Mouse (Mus musculus): ENCODE measurements around the gene Atrnl1.

The Atrnl1 gene

DNA sequence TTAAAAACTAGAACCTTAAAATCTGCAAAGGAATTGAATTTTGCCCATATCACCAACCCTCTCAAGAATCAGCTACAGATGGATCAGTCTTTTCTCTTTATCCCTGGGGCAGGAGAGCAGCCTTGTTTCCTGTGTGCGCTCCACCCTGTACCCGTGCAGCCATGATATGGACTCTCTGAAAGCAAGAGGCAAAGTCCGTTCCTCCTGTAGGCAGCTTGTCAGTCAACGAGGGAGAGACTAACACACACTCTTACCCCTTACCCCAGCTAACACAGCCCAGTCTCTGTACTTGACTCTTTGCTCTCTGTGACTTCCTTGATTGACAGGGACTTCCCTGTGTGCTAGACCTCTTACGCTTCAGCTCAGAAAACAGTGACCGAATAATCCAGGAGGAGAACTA lies 333.8 kb downstream of the Atrnl1 start:
- TF ChIP-seq GATA4 (IDR thresholded peaks at IDR 0.05; ENCODE audit: insufficient replicate concordance, low read length), result no peak

DNA sequence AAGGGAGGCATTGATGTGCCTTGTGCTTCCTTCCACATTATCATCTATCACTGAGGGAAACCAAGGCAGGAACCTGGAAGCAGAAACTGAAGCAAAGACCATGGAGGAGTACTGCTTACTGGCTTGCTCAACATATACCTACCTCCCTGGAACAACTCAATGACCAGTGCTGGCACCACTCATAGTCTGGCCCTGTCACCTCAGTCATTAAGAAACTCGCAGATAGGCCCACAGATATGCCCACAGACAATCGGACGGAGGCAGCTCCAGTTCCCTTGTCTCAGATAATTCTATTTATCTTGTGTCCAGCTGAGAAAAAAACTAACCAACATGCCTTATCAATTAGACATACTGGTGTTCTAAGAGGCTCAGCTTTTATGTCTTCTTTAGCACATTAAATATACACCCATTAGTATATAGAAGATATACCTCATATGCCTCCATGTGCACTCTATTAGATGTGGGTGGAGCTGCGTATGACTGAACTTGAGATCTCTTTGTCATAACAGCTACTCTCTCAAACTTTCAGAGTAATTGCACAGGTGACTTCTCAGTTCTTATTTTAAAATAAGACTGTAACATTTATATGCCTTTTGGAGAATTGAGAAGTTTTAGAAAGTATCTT lies 334.9 kb downstream of the Atrnl1 start:
- no peak for TF ChIP-seq GATA4 (IDR thresholded peaks at IDR 0.05; ENCODE audit: insufficient replicate concordance, low read length)

DNA sequence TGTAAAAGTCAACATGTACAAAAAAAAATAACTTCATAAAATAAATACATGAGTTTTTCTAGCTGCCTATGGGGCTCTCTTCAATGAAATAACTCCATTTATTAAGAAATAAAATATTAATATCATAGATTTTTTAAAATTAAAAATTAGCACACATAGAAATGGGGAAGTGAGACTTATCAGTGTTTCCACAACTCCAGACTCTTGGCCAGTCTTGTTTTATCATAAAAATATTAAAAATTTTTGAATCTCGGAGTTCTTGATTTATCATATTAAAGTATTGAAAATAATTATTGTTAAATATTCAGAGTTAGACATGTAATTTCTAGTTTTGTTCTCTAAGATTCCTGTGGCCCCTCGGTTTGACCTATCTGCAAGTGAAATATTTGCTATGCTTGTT lies 337.7 kb downstream of the Atrnl1 start:
- no peak for TF ChIP-seq GATA4 (IDR thresholded peaks at IDR 0.05; ENCODE audit: insufficient replicate concordance, low read length)

DNA sequence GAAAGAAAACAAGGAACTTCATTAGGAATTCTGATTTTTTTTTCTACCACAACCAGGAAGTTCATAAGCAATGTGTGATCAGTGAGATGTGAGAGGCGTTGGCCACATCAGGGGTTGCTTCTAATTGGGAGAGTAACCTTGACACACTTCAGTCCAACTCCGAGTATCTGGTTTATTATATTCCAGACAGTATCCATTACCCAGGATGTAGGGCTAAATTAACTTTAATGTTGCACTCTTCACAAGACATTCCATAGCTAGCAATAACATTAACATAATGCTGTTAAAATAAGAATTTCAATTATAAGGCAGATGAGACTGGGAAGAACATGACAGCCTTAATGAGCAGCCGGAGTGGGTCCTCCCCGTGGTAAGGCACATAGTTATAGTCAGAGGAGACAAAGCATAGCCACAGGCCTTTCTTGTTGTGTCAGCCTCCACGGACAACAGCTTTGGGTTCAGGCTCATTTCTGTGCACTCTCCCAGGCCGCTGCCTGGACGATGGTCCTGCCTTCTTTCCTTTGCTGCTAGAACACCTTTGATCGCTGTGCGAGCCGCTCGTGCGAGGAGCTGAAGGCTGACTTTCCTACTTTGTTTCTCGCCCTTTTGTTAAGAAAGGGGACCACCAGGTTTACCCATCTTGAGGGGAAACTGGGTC lies 338.6 kb downstream of the Atrnl1 start:
- no peak for TF ChIP-seq GATA4 (IDR thresholded peaks at IDR 0.05; ENCODE audit: insufficient replicate concordance, low read length)

DNA sequence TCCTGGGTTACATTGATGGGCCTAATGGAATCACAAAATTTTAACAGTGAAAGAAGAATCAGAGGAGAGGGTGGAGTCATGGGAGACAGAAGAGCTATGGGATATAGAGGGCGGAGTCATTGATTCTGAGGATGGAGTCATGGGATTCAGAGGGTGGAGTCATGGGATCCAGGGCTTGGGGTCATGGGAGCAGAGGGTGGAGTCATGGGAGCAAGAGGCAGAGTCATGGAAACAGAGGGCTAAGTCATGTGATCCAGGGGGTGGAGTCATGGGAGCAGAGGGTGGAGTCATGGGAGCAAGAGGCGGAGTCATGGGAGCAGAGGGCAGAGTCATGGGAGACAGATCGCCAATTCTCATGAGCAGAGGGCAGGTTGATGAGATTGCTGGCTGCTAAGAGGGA lies 343.3 kb downstream of the Atrnl1 start:
- no peak for TF ChIP-seq GATA4 (IDR thresholded peaks at IDR 0.05; ENCODE audit: insufficient replicate concordance, low read length)

DNA sequence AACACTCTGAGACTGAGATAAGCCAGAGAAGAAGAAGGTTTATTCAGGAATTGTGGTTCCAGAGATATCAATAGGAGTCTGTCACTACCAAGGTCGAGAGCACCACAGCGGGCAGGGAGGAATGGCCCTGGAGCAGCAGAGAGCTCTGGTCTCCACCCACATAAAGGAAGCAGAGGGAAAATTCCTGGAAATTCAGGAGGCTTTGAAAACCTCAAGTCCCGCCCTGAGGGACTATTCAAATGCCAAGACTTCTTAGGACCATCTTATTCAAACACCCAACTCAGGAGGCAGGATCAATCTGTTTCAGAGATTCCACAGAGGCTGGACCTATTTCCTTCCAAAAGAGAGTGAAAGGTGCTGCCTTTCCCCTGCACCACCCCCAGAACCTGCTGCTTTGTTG lies 345.6 kb downstream of the Atrnl1 start:
- no peak for TF ChIP-seq GATA4 (IDR thresholded peaks at IDR 0.05; ENCODE audit: insufficient replicate concordance, low read length)

DNA sequence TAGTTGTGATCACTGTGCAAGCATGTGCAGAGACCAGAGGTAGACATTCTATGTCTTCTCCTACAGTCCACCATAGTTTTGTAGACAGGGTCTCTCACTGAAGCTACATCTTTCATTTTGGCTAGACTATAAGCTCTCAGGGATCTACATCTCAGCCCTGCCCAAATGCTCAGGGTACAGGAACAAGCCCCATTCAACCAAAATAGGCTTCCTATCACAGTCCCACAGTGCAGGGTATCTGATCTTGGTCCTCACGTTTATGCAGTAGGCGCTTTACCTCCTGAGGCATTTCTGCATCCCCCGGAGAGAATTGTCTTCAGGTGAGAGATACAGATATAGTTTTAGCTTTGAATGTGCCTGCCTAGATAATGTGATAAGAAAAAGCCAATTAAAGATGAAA lies 346.5 kb downstream of the Atrnl1 start:
- TF ChIP-seq GATA4 (IDR thresholded peaks at IDR 0.05; ENCODE audit: insufficient replicate concordance, low read length), result no peak

DNA sequence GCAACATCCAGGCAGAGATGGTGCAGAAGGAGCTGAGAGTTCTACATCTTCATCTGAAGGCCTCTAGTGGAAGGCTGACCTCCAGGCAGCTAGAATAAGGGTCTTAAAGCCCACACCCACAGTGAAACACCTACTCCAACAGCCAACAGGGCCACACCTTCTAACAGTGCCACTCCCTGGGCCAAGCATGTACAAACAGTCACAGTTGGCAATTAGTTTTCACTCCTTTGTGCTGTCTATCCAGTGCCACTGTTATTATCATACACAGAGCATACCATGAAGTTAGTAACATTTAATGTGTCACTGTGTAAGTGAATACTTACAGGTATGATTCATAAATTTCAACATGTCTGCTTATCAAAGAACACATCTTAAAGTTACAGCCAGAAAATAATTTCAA lies 347.3 kb downstream of the Atrnl1 start:
- no peak for TF ChIP-seq GATA4 (IDR thresholded peaks at IDR 0.05; ENCODE audit: insufficient replicate concordance, low read length)

DNA sequence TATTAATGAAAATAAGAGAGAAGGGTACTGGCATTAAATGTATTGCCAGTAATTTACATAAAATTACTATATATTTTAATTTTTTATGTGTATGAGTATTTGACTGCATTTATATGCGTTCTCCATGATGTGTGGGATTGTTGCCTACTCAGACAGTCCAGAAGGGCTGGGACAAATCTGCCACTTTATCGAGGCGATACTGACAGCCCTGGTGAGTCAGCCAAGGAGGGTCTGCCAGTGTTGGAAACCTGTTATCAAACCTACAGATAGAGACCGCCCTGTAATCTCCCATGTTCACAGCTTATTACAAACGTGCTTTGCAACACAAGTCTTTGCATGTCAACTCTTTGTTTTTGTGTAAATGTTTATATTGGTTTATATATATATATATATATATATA lies 347.9 kb downstream of the Atrnl1 start:
- no peak for TF ChIP-seq GATA4 (IDR thresholded peaks at IDR 0.05; ENCODE audit: insufficient replicate concordance, low read length)

DNA sequence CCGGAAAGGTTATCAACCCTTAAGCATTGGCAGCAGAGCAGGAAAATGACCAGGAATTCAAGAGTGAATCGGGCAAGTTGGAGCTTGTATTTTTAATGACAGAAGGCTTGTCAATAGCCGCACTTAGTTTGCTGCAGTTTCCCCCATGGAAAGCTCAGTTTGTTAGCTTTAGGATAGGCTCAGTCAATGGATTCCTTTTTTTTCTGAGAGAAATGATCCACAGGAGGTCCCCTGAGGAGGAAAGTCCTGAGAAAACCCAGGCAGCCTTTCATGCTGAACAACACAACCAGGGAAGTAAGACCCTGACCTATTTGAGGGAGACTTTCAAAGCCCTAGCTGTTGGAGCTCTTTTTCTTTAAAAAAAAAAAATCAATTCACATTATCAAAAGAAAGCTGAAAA lies 350.5 kb downstream of the Atrnl1 start:
- no peak for TF ChIP-seq GATA4 (IDR thresholded peaks at IDR 0.05; ENCODE audit: insufficient replicate concordance, low read length)

DNA sequence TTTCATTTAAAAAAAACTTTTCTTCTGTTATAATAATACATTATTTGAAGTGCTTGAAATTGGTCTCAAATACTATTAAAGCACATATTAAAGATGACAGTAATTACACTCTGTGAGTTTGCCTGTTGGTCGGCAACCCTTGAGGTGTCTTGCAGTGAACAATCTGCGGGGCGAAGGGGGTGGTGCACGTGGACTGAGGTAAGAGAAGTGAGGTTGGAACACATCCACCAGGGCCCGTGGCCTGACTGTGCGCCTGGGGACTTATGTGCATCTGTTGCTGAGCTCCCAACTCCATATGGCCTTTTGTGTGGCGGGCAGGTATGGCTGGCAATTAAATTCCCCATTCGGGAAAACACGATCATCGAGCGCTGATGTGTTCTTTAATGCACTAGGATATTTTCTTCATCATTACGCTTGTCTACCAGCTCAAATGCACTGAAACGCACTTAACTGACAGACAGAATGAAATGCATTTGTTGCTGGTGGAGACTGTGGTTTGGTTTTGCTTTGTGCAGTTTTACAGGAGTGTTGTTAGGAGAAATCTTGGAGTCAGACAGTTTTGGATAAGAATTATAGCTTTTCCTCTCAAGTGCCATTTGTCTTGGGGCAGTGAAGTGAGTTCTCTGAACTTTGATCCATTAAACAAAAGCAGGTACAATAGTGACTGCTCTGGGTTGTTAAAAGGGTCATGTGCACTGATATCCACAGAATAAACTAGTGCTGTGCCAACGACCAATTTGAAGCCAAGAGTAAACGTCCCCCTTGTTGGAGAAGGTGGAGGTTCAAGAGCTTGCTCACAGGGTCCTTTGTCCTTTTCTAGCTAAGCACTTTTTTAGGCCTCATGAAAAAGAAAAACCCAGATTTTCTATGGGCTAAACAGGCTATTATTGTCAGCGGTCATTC lies 351.2 kb downstream of the Atrnl1 start:
- no peak for TF ChIP-seq GATA4 (IDR thresholded peaks at IDR 0.05; ENCODE audit: insufficient replicate concordance, low read length)

DNA sequence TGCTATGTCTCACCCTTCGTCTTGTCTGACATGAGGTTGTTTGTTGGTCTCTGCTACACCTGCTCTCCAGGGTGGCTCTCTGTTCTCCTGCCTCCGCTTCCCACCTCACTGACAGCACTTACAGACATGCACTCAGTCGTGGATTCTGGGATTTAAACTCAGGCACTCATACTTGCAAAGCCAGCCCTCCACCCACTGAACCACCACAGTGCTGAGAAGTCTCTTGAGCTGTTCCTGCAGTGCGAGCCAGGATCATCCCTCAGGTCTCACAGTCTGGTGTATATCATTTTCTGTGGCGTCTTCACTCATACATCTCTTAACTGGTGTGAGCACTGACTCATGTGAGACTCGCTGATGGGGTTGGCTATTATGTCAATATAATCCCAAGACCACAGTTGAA lies 353.0 kb downstream of the Atrnl1 start:
- TF ChIP-seq GATA4 (IDR thresholded peaks at IDR 0.05; ENCODE audit: insufficient replicate concordance, low read length), result no peak

DNA sequence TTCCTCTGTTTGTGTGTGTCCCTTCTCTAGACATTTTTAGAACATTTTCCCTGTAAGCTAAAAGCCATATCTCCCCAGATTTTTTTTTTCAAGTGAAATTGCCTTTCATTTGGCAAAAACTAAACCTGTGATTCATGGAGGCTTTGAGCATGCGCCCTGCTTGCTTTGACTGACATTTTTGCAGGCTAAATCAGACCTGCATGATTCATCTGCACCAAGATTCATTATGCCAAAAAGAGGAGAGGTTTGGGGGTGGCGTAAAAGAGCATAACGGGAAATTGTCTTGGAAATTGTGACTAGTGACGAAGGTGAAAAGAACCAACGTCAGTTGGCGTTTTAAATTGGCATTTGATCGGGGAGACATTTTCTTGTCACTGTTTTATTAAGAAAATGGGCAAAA lies 358.9 kb downstream of the Atrnl1 start:
- no peak for TF ChIP-seq GATA4 (IDR thresholded peaks at IDR 0.05; ENCODE audit: insufficient replicate concordance, low read length)

DNA sequence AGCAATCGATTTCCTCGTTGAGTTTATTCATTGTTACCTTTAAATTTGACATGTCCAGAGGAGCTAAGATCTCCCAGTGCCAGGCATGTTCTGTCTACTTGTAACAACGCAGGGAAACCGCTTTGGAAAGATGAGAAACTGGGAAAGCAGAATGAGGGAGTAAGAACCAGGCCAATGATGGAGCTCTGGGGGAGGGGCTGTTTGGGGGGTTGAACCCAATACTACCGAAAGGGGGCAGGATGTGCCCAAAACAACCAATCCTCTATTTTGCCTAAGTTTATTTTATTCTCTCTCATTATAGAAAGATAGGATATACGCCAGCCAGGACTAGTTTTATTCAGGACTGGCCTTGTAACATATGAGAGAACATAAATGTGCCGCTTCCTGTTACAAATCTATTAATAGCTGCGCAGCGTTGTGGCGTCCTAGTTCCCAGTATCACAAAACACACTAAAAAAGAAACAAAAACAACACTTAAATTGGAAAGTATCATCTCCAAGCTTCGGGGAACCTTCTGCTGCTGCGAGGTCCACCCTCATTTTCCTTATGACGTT lies 359.6 kb downstream of the Atrnl1 start:
- TF ChIP-seq GATA4 (IDR thresholded peaks at IDR 0.05; ENCODE audit: insufficient replicate concordance, low read length), result no peak

DNA sequence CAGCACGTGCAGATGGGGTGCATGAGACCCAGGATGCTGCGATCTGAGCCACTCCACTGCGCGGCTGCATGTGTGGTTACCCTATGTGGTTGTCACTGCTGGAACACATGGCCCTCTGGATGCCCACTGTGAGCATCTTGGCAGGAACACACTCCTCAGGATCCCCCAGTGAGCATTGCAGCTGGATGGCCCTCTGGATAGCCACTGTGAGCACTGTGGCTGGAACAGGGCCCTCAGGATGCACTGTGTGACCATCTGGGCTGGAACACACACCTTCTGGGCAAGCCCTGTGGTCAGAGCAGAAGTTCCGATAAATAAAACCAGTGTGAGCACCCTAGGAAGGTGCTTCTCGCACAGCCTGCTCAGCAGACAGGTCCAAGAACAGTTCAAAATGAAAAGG lies 364.4 kb downstream of the Atrnl1 start:
- TF ChIP-seq GATA4 (IDR thresholded peaks at IDR 0.05; ENCODE audit: insufficient replicate concordance, low read length), result no peak
